Mouse (Mus musculus) myocyte (in vitro differentiated cells): ENCODE measurements around the gene Klhl9.

Source experiments
- E2F4 ChIP-seq: IDR thresholded peaks from one replicate; pipeline ENCODE4 v1.6.1; 2011; ENCODE audit warnings: mild to moderate bottlenecking, control low read depth, moderate library complexity; ENCODE audit not compliant: insufficient read depth
- MAX ChIP-seq: IDR thresholded peaks from one replicate; pipeline ENCODE4 v1.6.1; 2011; ENCODE audit warnings: low read depth, mild to moderate bottlenecking, control low read depth
- MYOD1 ChIP-seq, 3 experiments: IDR thresholded peaks; one replicate each; pipeline ENCODE4 v1.6.1; 2011; ENCODE audit warnings: control low read depth in 2 of 3, low read depth in 2 of 3, mild to moderate bottlenecking in 2 of 3, moderate library complexity in 1 of 3; ENCODE audit not compliant: insufficient read length in 2 of 3, control insufficient read depth in 1 of 3
- POLR2A ChIP-seq: IDR thresholded peaks from one replicate; pipeline ENCODE4 v1.6.1; 2011; ENCODE audit warnings: low read depth, mild to moderate bottlenecking, control low read depth, moderate library complexity; ENCODE audit not compliant: insufficient read length
- POLR2AphosphoS2 ChIP-seq: IDR thresholded peaks from one replicate; pipeline ENCODE4 v1.6.1; 2011; ENCODE audit warnings: low read depth, control low read depth; ENCODE audit not compliant: insufficient read length

GRCm38 (mm10) chr4:88699301-88699700 is 23.0 kb downstream of the Klhl9 start:
- no peak for TF ChIP-seq E2F4
- no peak for TF ChIP-seq POLR2A
- no peak for TF ChIP-seq MAX
- no peak for TF ChIP-seq MYOD1 (IDR thresholded peaks at IDR 0.05; ENCODE audit: control insufficient read depth in 1 of 3, insufficient read length in 2 of 3, low read depth in 2 of 3)
- TF ChIP-seq POLR2AphosphoS2 = no peak
